Mouse (Mus musculus) kidney, postnatal 0 days (tissue): ENCODE data around the gene Pgf. TPM values are rescaled to one million over a fixed set of nuclear protein-coding genes. Genes with fewer than 3 reads are reported as not detected.

ENCODE experiments used
- ATAC-seq: fragments of 200-750 bp; cut with Nextera tagmentation; replicated peaks from 2 replicates; pipeline ENCODE4 v1.8.0; 2017; ENCODE audit warnings: low read depth, moderate number of reproducible peaks, moderate TSS enrichment, moderate library complexity; ENCODE audit not compliant: low FRiP score
- DNase-seq: peaks from one replicate; pipeline ENCODE4 v3.0.0-alpha.2; 2016; ENCODE audit warnings: low spot score
- H3K27ac ChIP-seq: fragments of 300-500 bp; sonication (generic); 2 replicates; pipeline ENCODE4 v1.5.1; 2014; ENCODE audit warnings: mild to moderate bottlenecking
- H3K27me3 ChIP-seq: fragments of 300-500 bp; sonication (generic); 2 replicates; pipeline ENCODE4 v1.6.1; 2014; ENCODE audit warnings: low read length, mixed read lengths; ENCODE audit not compliant: insufficient read depth
- H3K36me3 ChIP-seq: fragments of 300-500 bp; sonication (generic); 2 replicates; pipeline ENCODE4 v1.6.1; 2014; ENCODE audit warnings: low read length, mixed read lengths; ENCODE audit not compliant: insufficient read depth
- H3K4me1 ChIP-seq: fragments of 300-500 bp; sonication (generic); replicated peaks from 2 replicates; pipeline ENCODE4 v1.6.1; 2014; ENCODE audit warnings: antibody characterized with exemption, low read length, mixed read lengths; ENCODE audit not compliant: insufficient read depth
- H3K4me2 ChIP-seq: fragments of 300-500 bp; sonication (generic); 2 replicates; pipeline ENCODE4 v1.6.1; 2014; ENCODE audit warnings: mild to moderate bottlenecking, low read length, moderate library complexity, mixed read lengths
- H3K4me3 ChIP-seq: fragments of 300-500 bp; sonication (generic); replicated peaks from 2 replicates; pipeline ENCODE4 v1.5.1; 2014; ENCODE audit warnings: low read depth, low read length
- H3K9ac ChIP-seq: fragments of 300-500 bp; sonication (generic); 2 replicates; pipeline ENCODE4 v1.6.1; 2014; ENCODE audit warnings: low read depth, low read length
- H3K9me3 ChIP-seq: fragments of 300-500 bp; sonication (generic); replicated peaks from 2 replicates; pipeline ENCODE4 v1.6.1; 2016; ENCODE audit warnings: low read length, inconsistent platforms, mixed read lengths
- CTCF ChIP-seq: IDR thresholded peaks from 2 replicates; pipeline ENCODE4 v1.5.1; 2016; ENCODE audit warnings: antibody characterized with exemption, low read depth, mild to moderate bottlenecking, moderate library complexity
- WGBS: fragments of 180-500 bp; shearing (Covaris S2); extraction: QIAGEN DNeasy Blood & Tissue Kit; methylation state at CpG from one replicate; pipeline ENCODE4 v1.1.7; 2014; 5-methylcytosine and 5-hydroxymethylcytosine counted together
- polyA plus RNA-seq: library from polyadenylated mRNA; unstranded; fragments of >200 nt; fragmentation: Nextera tagmentation; extraction: Ambion mirVana; gene quantifications from 2 replicates; pipeline ENCODE4 v1.2.1, GENCODE M21; 2015

Pgf gene
- polyA plus RNA-seq, 1 experiment from 2014 or later = 6.1 TPM

- Histone ChIP-seq H3K36me3 (no peaks in the 10 kb centered on the region), H3K27me3 (no peaks in the 10 kb centered on the region), H3K9ac (no peak overlapping the region), H3K9me3 (no peaks in the 10 kb centered on the region), H3K4me3 (no peak overlapping the region), H3K27ac (no peak overlapping the region), H3K4me2 (no peak overlapping the region), H3K4me1 (no peaks in the 10 kb centered on the region)
- DNase-seq = no peak
- WGBS = 30% methylated on average over 7 of the region's 7 CpGs
- no peak for ATAC-seq
- no peak for TF ChIP-seq CTCF
These were observed 31.2 kb upstream of the Pgf start for GRCm38 (mm10) chr12:85208687-85209199.

- Histone ChIP-seq H3K9me3 (no peaks in the 10 kb centered on the region), H3K4me2 (no peak overlapping the region), H3K36me3 (no peaks in the 10 kb centered on the region), H3K27ac (no peak overlapping the region), H3K9ac (no peak overlapping the region), H3K27me3 (no peaks in the 10 kb centered on the region), H3K4me3 (no peak overlapping the region), H3K4me1 (0 out of 2 replicates have a peak, but pooled peaks cover 9% of the 10 kb centered on the region)
- DNase-seq (no peak), ATAC-seq (no peak)
- no peak for TF ChIP-seq CTCF
- WGBS = 85% methylated on average over 10 of the region's 10 CpGs
These were observed 27.8 kb upstream of the Pgf start for GRCm38 (mm10) chr12:85205425-85205824.

GRCm38 (mm10) chr12:85204105-85204504, 26.5 kb upstream of the Pgf start:
- TF ChIP-seq CTCF = peak; percentile 36; the same call in 1 of the 2 replicates
- WGBS = 64% methylated on average over 8 of the region's 8 CpGs
- H3K27ac ChIP-seq = no peak overlapping the region
- ATAC-seq (no peak), DNase-seq (no peak)
- H3K36me3 ChIP-seq = no peaks in the 10 kb centered on the region
- 0 out of 2 replicates have a peak, but pooled peaks cover 9% of the 10 kb centered on the region for H3K4me1 ChIP-seq
- H3K9me3 ChIP-seq = no peaks in the 10 kb centered on the region
- H3K27me3 ChIP-seq = 0 out of 2 replicates have a peak, but pooled peaks cover 3% of the 10 kb centered on the region
- no peak overlapping the region for H3K4me2 ChIP-seq
- H3K9ac ChIP-seq = no peak overlapping the region
- H3K4me3 ChIP-seq = no peak overlapping the region

DNA sequence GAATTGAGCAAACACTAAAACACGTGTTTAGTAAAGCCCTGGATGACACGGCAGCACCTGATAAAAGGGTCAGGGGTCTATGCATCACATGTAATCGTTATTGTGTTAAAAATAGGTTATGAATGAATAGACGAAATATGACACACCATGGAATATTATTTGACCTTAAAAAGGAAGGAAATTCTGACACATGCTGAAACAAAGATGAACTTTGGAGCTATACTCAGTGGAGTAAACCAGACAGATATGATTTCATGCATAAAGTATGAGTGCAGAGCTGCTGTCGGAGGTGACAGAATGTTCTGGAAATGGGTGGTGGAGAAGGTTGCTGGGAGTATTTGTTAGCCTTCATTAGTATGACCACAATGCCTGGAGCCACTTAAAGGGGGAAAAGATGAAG, 26.1 kb upstream of the Pgf start:
- DNase-seq (no peak), ATAC-seq (no peak)
- Histone ChIP-seq H3K36me3 (no peaks in the 10 kb centered on the region), H3K9ac (no peak overlapping the region), H3K27ac (no peak overlapping the region), H3K9me3 (no peaks in the 10 kb centered on the region), H3K27me3 (0 out of 2 replicates have a peak, but pooled peaks cover 3% of the 10 kb centered on the region), H3K4me3 (no peak overlapping the region), H3K4me2 (no peak overlapping the region), H3K4me1 (0 out of 2 replicates have a peak, but pooled peaks cover 9% of the 10 kb centered on the region)
- WGBS = 74% methylated on average over 5 of the region's 5 CpGs
- TF ChIP-seq CTCF = no peak

DNA sequence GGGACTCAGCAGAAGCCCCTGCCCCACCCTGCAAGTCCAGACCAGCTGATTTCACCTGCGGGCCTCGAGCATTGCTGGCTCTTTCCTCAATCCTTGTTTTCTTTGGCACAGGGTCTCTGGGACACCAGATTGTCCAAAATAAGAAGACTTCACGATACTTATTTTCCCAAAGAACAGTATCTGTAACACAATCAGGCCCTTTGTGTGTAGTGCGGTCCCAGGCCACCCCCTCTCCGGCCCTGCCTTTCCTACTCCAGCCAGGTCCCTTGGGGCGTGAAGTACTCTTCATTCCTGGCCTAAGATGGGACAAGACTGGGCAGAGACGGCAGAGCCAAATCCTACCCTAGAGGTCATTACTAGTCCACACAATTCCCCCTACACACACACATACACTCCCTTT, 24.6 kb upstream of the Pgf start:
- no peak for TF ChIP-seq CTCF
- Histone ChIP-seq H3K4me2 (no peak overlapping the region), H3K36me3 (no peaks in the 10 kb centered on the region), H3K9ac (no peak overlapping the region), H3K4me3 (no peak overlapping the region), H3K4me1 (0 out of 2 replicates have a peak, but pooled peaks cover 9% of the 10 kb centered on the region), H3K9me3 (no peaks in the 10 kb centered on the region), H3K27me3 (0 out of 2 replicates have a peak, but pooled peaks cover 3% of the 10 kb centered on the region), H3K27ac (no peak overlapping the region)
- no peak for DNase-seq
- no peak for ATAC-seq
- 69% methylated on average over 7 of the region's 7 CpGs for WGBS

DNA sequence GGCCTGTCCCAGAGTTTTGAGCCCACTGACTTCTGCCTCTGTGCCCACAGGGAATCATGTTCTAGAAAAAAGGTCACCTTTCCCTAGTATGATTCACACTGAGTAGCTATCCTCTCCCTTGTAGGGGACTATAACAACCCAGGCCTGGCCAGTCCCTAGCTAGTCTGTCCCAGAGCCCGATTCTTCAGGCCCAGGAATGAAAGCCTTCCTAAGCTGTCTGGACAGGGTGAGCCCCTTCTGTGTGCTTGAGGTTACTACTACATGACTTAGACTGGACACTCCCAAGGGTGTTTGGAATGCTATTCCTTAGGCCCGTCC, 24.2 kb upstream of the Pgf start:
- Histone ChIP-seq H3K4me1 (0 out of 2 replicates have a peak, but pooled peaks cover 9% of the 10 kb centered on the region), H3K36me3 (no peaks in the 10 kb centered on the region), H3K9ac (no peak overlapping the region), H3K4me3 (no peak overlapping the region), H3K9me3 (no peaks in the 10 kb centered on the region), H3K27ac (no peak overlapping the region), H3K4me2 (no peak overlapping the region), H3K27me3 (0 out of 2 replicates have a peak, but pooled peaks cover 3% of the 10 kb centered on the region)
- DNase-seq (no peak), ATAC-seq (no peak)
- 67% methylated on average over 2 of the region's 2 CpGs for WGBS
- TF ChIP-seq CTCF = no peak
